Mouse (Mus musculus): ENCODE data around the gene Ranbp3.

GRCm38 (mm10) chr17:56706515-56706914 lies 33.4 kb downstream of the Ranbp3 start:
- TF ChIP-seq CTCF (conservative IDR thresholded peaks at IDR 0.05; ENCODE audit: insufficient read depth, insufficient read length, low read depth, low read length) (no peak), POLR2A (IDR thresholded peaks at IDR 0.05; ENCODE audit: low read depth, low read length) (no peak)

All from kidney, adult 2 months (tissue).